Comparison of ENCODE assay signal across 21 mouse cellular contexts in the genomic region with DNA sequence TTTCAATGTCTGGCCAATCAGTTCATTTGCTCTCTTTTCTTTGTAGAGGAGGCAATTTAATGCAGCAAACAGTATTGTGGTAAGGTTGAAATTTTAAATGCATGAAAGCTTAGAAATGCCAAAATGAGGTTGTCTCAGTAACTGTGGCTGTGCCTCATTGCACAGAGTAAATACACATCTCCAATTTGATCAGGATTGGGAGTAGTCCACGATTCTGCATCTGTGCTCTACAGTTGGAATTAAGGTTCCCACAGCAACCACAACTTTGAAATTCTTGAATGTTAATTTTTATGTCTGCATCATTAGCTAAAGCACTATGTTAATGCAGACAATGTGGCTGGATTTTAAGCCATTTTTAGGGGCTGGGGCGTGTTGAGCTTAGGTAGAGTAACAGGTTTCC.
DNase-seq lines count a peak whose midpoint lies in the region; ATAC-seq and TF ChIP-seq lines count a peak whose summit lies in the region.
"Had no signal": no experiment of that assay in that cellular context is flagged by ENCODE, and none has a peak within 500 bp of the region (broad histone marks: within the 10 kb centered on the region; RNA-seq: fewer than 3 reads in every experiment).

No protein-coding gene starts in this region.

- H3K27me3 ChIP-seq in forebrain, postnatal 0 days (ENCODE audit: insufficient read depth, low read length): no peaks in the 10 kb centered on the region
- no peaks in the 10 kb centered on the region for H3K27me3 ChIP-seq in forebrain, embryonic 16.5 days (replicated peaks; ENCODE audit: control insufficient read depth, insufficient read depth, low read length)
- H3K27me3 ChIP-seq: CH12.LX, Patski had no signal

- H3K4me2 ChIP-seq in forebrain, postnatal 0 days (ENCODE audit: low read depth): no peak overlapping the region
- H3K4me2 ChIP-seq in forebrain, embryonic 16.5 days (ENCODE audit: low read length): no peak overlapping the region

- no peak overlapping the region for H3K4me3 ChIP-seq in forebrain, postnatal 0 days (ENCODE audit: low read depth, low read length)
- no peak overlapping the region for H3K4me3 ChIP-seq in forebrain, embryonic 16.5 days (replicated peaks; ENCODE audit: low read length)
- no peak overlapping the region for H3K4me3 ChIP-seq in layer of hippocampus, adult 2 months
- no peak overlapping the region for H3K4me3 ChIP-seq in left cerebral cortex, adult 2 months

- H3K36me3 ChIP-seq in forebrain, postnatal 0 days (ENCODE audit: insufficient read depth): 0 out of 2 replicates have a peak, but pooled peaks cover 3% of the 10 kb centered on the region
- H3K36me3 ChIP-seq in forebrain, embryonic 16.5 days (ENCODE audit: control insufficient read depth, insufficient read depth): peaks cover 2% of the 10 kb centered on the region; the same call in 1 of the 2 replicates

- ATAC-seq in forebrain, postnatal 0 days: peak; percentile 63
- ATAC-seq in forebrain, embryonic 16.5 days: no peak
- ATAC-seq: activated CD4-positive, CD25-positive, alpha-beta regulatory T cell, adult 4 months; CD4-positive, CD25-positive, alpha-beta regulatory T cell, adult 4 months; Patski had no signal

- no peak overlapping the region for H3K9ac ChIP-seq in forebrain, postnatal 0 days
- H3K9ac ChIP-seq in forebrain, embryonic 16.5 days (replicated peaks; ENCODE audit: low read depth, low read length): no peak overlapping the region

- no peak overlapping the region for H3K27ac ChIP-seq in forebrain, postnatal 0 days (ENCODE audit: low read depth, low read length)
- no peak overlapping the region for H3K27ac ChIP-seq in forebrain, embryonic 16.5 days (ENCODE audit: low read length)
- H3K27ac ChIP-seq in layer of hippocampus, adult 2 months: peak overlapping the region; percentile 57; the same call in 1 of the 2 replicates
- H3K27ac ChIP-seq in left cerebral cortex, adult 2 months: peak overlapping the region; percentile 5; the same call in 1 of the 2 replicates

- no peak for TF ChIP-seq CTCF in forebrain, postnatal 0 days (IDR thresholded peaks at IDR 0.05; ENCODE audit: low read depth)
- no peak for TF ChIP-seq CTCF in layer of hippocampus, adult 2 months (conservative IDR thresholded peaks at IDR 0.05)
- no peak for TF ChIP-seq CTCF in left cerebral cortex, adult 2 months (IDR thresholded peaks at IDR 0.05)

- intact Hi-C loops in left cerebral cortex, adult 2 months (cut with DNase I): no loop called here

- H3K4me1 ChIP-seq in forebrain, postnatal 0 days (ENCODE audit: insufficient read depth): no peaks in the 10 kb centered on the region
- H3K4me1 ChIP-seq in forebrain, embryonic 16.5 days (replicated peaks; ENCODE audit: control insufficient read depth, insufficient read depth, low read length): peaks cover 5% of the 10 kb centered on the region

- 55% methylated on average over 2 of the region's 2 CpGs for WGBS in forebrain, postnatal 0 days
- WGBS in forebrain, embryonic 16.5 days: 69% methylated on average over 2 of the region's 2 CpGs

- H3K9me3 ChIP-seq in forebrain, postnatal 0 days (ENCODE audit: low read length): no peaks in the 10 kb centered on the region
- H3K9me3 ChIP-seq in forebrain, embryonic 16.5 days (ENCODE audit: control insufficient read depth, low read length): no peaks in the 10 kb centered on the region
- H3K9me3 ChIP-seq: G1E had no signal

- DNase-seq in forebrain, postnatal 0 days: peak; percentile 30
- peak in 1 of 2 experiments; percentile 54 for DNase-seq in layer of hippocampus, adult 2 months (ENCODE audit: low spot score in 2 of 2)
- DNase-seq in layer of hippocampus, postnatal 10 days (ENCODE audit: low spot score in 2 of 2): no peak
- no peak for DNase-seq in left cerebral cortex, adult 2 months (ENCODE audit: extremely low spot score in 1 of 2, low spot score in 2 of 2)
- DNase-seq in left cerebral cortex, adult 18-20 months (ENCODE audit: low spot score in 2 of 2): no peak
- DNase-seq: adrenal gland, adult 2 months; adrenal gland, adult 8-10 months; adrenal gland, postnatal 10 days; adrenal gland, postnatal 14 days; adrenal gland, postnatal 25 days; adrenal gland, postnatal 36 days; B cell, adult 2 months; cerebellum, adult 11 months; cerebellum, adult 11-12 months; cerebellum, adult 18-20 months had no signal

Comparison
In these comparisons a context has a peak if more than half of its experiments do, and no peak if none do; other contexts are left out.
1. H3K27ac ChIP-seq: peak in layer of hippocampus, adult 2 months (single experiment) and left cerebral cortex, adult 2 months (single experiment); none in forebrain, postnatal 0 days (single experiment) and forebrain, embryonic 16.5 days (single experiment).